Mouse (Mus musculus) ES-Bruce4 (cell line): ENCODE data around the gene Pde5a.

Source experiments
- CTCF ChIP-seq: IDR thresholded peaks from one replicate; pipeline ENCODE4 v1.8.1; 2011; ENCODE audit warnings: low read depth, low read length
- POLR2A ChIP-seq: IDR thresholded peaks from one replicate; pipeline ENCODE4 v1.8.1; 2011; ENCODE audit warnings: low read length; ENCODE audit not compliant: insufficient read depth

DNA sequence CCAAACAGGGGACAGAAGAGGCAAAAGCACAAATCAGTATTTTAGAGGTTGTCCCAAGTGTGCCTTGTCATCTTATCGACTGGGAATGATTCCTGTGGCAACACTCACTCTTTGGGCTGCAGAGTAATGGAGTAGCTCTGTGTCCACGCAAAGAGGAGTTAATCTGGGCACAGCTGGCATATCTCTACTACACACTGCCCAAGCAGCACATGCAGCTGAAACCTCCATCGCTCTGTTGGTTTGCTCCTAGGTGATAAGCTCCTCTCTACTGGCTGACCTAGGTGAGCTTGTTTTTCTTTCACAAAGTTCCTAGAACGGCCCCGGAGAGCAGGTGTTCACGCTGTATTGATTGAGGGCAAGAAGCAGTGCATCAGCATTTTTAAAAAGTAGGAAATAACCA is 60.8 kb downstream of the Pde5a start:
- TF ChIP-seq CTCF (no peak), POLR2A (no peak)
